Mouse (Mus musculus): ENCODE data around the gene Sin3a. TPM values are rescaled to one million over a fixed set of nuclear protein-coding genes. Genes with fewer than 3 reads are reported as not detected.

Sin3a gene
- polyA plus RNA-seq, 1 experiment from 2014 or later, result 26.5 TPM

GRCm38 (mm10) chr9:57074822-57075603, 3.2 kb downstream of the Sin3a start:
- 0 out of 2 replicates have a peak overlapping the region, but pooled peaks have one; percentile 31 for H3K9ac ChIP-seq
- ATAC-seq (ENCODE audit: insufficient number of reproducible peaks, low FRiP score, low TSS enrichment, low read depth), result no peak
- 6% methylated on average over 17 of the region's 17 CpGs for WGBS

DNA sequence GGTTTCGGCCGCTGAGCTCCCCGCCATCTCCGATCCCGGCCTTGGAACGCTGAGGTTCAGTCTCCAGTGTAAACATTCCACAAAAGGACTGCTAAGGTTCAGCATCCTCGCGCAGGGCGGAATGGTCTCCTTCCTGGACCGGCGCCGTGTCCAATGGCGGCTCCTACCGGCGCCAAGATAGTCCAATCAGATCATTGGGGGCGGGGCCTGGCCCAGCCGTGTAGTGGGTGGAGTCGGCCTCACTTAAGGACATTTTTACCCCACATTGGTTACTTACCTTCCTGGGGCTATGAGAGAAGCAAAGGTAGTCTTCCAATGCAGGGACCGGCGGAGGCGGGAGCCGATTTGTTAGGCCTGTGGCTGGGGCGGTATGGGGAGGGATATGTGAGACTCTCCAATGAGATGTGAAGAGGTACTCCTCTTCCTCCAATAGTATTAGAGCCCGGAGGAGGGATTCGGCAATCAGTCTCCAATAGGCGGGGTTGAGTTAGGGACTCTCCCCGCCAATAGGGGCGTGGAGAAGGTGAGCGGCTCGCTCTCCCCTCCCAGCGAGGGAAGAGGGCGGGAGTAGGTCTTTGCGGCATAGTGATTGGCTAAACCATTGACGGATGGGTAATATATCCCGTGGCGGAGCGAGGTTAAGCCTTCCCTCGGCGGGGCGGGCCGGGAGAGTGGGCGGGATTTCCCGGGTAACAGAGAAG, 4.0 kb downstream of the Sin3a start:
- peak; percentile 86 for ATAC-seq (ENCODE audit: insufficient number of reproducible peaks, low FRiP score, low TSS enrichment, low read depth)

More at GRCm38 (mm10) chr9:57074822-57075603, 3.2 kb downstream of the Sin3a start:
- no peaks in the 10 kb centered on the region for H3K27me3 ChIP-seq
- peak overlapping the region; percentile 100 for H3K27ac ChIP-seq
- peak overlapping the region; percentile 61 for H3K4me3 ChIP-seq
- peaks cover 30% of the 10 kb centered on the region for H3K4me1 ChIP-seq
- no peaks in the 10 kb centered on the region for H3K36me3 ChIP-seq
- H3K4me2 ChIP-seq, result peak overlapping the region; percentile 83
- no peaks in the 10 kb centered on the region for H3K9me3 ChIP-seq

DNA sequence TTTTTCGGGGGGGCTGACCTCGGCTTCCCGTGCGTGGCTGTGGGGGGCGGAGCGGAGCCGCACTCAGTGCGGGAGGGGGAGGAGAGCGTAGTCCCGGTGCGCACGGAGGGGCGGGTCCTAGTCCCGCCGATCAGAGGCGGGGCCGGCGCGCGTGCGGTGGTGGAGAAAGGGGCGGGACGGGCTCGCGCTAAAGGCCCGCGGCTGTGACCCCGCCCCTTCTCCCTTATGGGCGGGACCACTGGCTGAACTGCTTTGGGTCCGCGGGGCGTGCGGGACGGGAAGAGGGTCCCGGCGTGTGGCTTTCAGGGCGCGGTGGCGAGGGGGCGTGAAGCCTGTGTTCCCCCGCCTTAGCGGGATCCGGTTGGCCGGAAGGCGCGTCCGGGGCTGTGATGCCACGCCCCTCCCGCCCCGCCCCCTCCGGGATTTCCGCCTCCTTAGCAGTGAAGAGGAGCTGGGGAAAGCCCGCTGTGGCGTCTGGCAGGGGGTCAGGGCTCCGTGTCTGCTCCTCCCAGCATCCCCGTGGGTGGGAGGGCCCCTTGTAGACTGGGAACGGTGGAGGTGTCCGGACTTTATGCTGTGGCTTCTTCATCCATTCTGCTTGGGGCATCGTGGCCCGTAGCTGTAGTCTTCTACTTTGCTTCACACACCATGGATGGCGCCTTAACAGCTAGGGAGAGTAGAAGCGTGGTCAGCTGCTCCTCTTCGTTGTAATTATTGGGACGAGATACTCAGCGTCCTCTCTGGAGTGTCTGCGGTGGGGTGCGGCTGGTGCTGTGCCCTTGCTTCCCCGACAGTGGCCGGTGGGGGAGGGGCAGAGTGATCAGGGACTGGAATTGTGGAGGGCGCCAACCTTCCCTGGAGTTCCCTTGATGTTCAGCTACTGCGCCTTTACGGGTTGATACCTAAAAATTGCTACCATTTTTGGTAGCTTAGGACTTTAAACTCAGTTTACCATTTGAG, 5.1 kb downstream of the Sin3a start:
- Histone ChIP-seq H3K36me3 (no peaks in the 10 kb centered on the region), H3K27ac (peak overlapping the region; percentile 96), H3K4me2 (peak overlapping the region; percentile 81), H3K9ac (peak overlapping the region; percentile 54), H3K27me3 (no peaks in the 10 kb centered on the region), H3K4me3 (peak overlapping the region; percentile 61), H3K9me3 (no peaks in the 10 kb centered on the region), H3K4me1 (peaks cover 18% of the 10 kb centered on the region)
- peak; percentile 7 for ATAC-seq (ENCODE audit: insufficient number of reproducible peaks, low FRiP score, low TSS enrichment, low read depth)
- 1% methylated on average over 48 of the region's 72 CpGs for WGBS

More for the DNA sequence above, 4.0 kb downstream of the Sin3a start:
- 0 out of 2 replicates have a peak overlapping the region, but pooled peaks have one; percentile 54 for H3K9ac ChIP-seq
- peaks cover 25% of the 10 kb centered on the region for H3K4me1 ChIP-seq
- H3K9me3 ChIP-seq, result no peaks in the 10 kb centered on the region
- peak overlapping the region; percentile 100 for H3K27ac ChIP-seq
- H3K27me3 ChIP-seq, result no peaks in the 10 kb centered on the region
- peak overlapping the region; percentile 83 for H3K4me2 ChIP-seq
- under 1% methylated on average over 43 of the region's 43 CpGs for WGBS
- H3K4me3 ChIP-seq, result peak overlapping the region; percentile 61
- H3K36me3 ChIP-seq, result no peaks in the 10 kb centered on the region

- Histone ChIP-seq H3K9ac (no peak overlapping the region), H3K27ac (no peak overlapping the region), H3K4me3 (no peak overlapping the region), H3K27me3 (no peaks in the 10 kb centered on the region), H3K9me3 (no peaks in the 10 kb centered on the region), H3K4me1 (peaks cover 3% of the 10 kb centered on the region; the same call in 1 of the 2 replicates), H3K4me2 (no peak overlapping the region), H3K36me3 (peaks cover 16% of the 10 kb centered on the region; the same call in 1 of the 2 replicates)
- no peak for ATAC-seq (ENCODE audit: insufficient number of reproducible peaks, low FRiP score, low TSS enrichment, low read depth)
- 76% methylated on average over 3 of the region's 3 CpGs for WGBS
Measured at GRCm38 (mm10) chr9:57082236-57082635, 10.4 kb downstream of the Sin3a start.

- no peak overlapping the region for H3K4me3 ChIP-seq
- 90% methylated on average over 13 of the region's 13 CpGs for WGBS
Measured at GRCm38 (mm10) chr9:57117261-57117755, 45.5 kb downstream of the Sin3a start.

GRCm38 (mm10) chr9:57129641-57130040, 57.8 kb downstream of the Sin3a start:
- Histone ChIP-seq H3K9me3 (no peaks in the 10 kb centered on the region), H3K27me3 (no peaks in the 10 kb centered on the region), H3K9ac (no peak overlapping the region), H3K4me2 (peak overlapping the region; percentile 83; the same call in 1 of the 2 replicates), H3K27ac (no peak overlapping the region), H3K36me3 (peaks cover 48% of the 10 kb centered on the region), H3K4me3 (peak overlapping the region; percentile 75; the same call in 1 of the 2 replicates), H3K4me1 (peaks cover 12% of the 10 kb centered on the region)
- ATAC-seq (ENCODE audit: insufficient number of reproducible peaks, low FRiP score, low TSS enrichment, low read depth), result no peak

More at GRCm38 (mm10) chr9:57117261-57117755, 45.5 kb downstream of the Sin3a start:
- H3K9ac ChIP-seq, result no peak overlapping the region
- no peak overlapping the region for H3K4me2 ChIP-seq
- H3K9me3 ChIP-seq, result no peaks in the 10 kb centered on the region
- no peaks in the 10 kb centered on the region for H3K27me3 ChIP-seq
- peaks cover 82% of the 10 kb centered on the region for H3K36me3 ChIP-seq
- H3K27ac ChIP-seq, result no peak overlapping the region
- H3K4me1 ChIP-seq, result no peaks in the 10 kb centered on the region
- no peak for ATAC-seq (ENCODE audit: insufficient number of reproducible peaks, low FRiP score, low TSS enrichment, low read depth)

- H3K4me3 ChIP-seq, result peak within 1 kb of the TSS; percentile 75
- H3K4me2 ChIP-seq, result peak within 1 kb of the TSS; percentile 83
- no peaks in the 10 kb centered on the region for H3K9me3 ChIP-seq
- H3K27ac ChIP-seq, result peak within 1 kb of the TSS; percentile 96
- H3K9ac ChIP-seq, result peak within 1 kb of the TSS; percentile 58
- under 1% methylated on average over 58 of the region's 58 CpGs for whole genome bisulfite sequencing
- peaks cover 49% of the 10 kb centered on the region for H3K36me3 ChIP-seq
- peaks cover 12% of the 10 kb centered on the region for H3K4me1 ChIP-seq
- no peaks in the 10 kb centered on the region for H3K27me3 ChIP-seq
- ATAC-seq (ENCODE audit: insufficient number of reproducible peaks, low FRiP score, low TSS enrichment, low read depth), result peak; percentile 89
Measured at GRCm38 (mm10) chr9:57130577-57131433, 59.0 kb downstream of the Sin3a start, which contains the start of gene Man2c1. Gene Man2c1 (plus strand): TSS chr9:57130690.

DNA sequence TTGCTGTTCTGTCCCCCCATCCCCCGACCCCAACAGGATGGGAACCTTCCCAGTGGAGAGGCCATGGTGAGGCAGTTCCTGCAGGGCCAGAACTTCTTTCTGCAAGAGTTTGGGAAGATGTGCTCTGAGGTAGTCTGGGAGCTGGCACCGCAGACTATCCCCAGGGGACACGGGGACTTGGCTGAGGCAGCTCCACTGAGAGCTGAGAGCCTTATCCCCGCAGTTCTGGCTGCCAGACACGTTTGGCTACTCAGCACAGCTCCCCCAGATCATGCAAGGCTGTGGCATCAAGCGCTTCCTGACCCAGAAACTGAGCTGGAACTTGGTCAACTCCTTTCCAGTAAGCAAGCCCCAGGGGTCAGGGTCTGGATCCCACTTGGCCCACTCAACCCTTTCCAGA, 65.4 kb downstream of the Sin3a start:
- Histone ChIP-seq H3K4me3 (no peak overlapping the region), H3K9ac (no peak overlapping the region), H3K27me3 (no peaks in the 10 kb centered on the region), H3K4me1 (no peaks in the 10 kb centered on the region), H3K9me3 (no peaks in the 10 kb centered on the region), H3K4me2 (no peak overlapping the region), H3K27ac (no peak overlapping the region), H3K36me3 (peaks cover 81% of the 10 kb centered on the region)
- 88% methylated on average over 6 of the region's 6 CpGs for WGBS
- no peak for ATAC-seq (ENCODE audit: insufficient number of reproducible peaks, low FRiP score, low TSS enrichment, low read depth)

DNA sequence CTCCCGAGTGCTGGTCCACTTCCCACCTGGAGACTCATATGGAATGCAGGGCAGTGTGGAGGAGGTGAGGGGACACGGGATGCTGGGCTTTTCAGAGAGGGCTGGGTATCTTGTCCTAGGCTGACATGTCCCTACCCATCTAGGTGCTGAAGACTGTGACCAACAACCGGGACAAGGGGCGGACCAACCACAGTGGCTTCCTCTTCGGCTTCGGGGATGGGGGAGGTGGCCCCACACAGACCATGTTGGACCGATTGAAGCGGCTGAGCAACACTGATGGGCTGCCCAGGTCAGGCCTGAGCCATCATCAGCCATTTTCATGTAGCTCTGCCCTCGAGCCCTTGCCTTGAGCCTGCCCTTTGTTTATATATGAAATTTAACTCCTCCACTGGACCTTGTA, 65.9 kb downstream of the Sin3a start:
- no peak overlapping the region for H3K4me2 ChIP-seq
- H3K9me3 ChIP-seq, result no peaks in the 10 kb centered on the region
- H3K36me3 ChIP-seq, result peaks cover 86% of the 10 kb centered on the region
- no peaks in the 10 kb centered on the region for H3K4me1 ChIP-seq
- no peaks in the 10 kb centered on the region for H3K27me3 ChIP-seq
- H3K27ac ChIP-seq, result no peak overlapping the region
- whole genome bisulfite sequencing, result 88% methylated on average over 9 of the region's 9 CpGs
- no peak overlapping the region for H3K9ac ChIP-seq
- ATAC-seq (ENCODE audit: insufficient number of reproducible peaks, low FRiP score, low TSS enrichment, low read depth), result no peak
- no peak overlapping the region for H3K4me3 ChIP-seq

- H3K9me3 ChIP-seq, result no peaks in the 10 kb centered on the region
- H3K4me1 ChIP-seq, result no peaks in the 10 kb centered on the region
- WGBS, result 88% methylated on average over 6 of the region's 6 CpGs
- no peak for ATAC-seq (ENCODE audit: insufficient number of reproducible peaks, low FRiP score, low TSS enrichment, low read depth)
- H3K4me3 ChIP-seq, result no peak overlapping the region
- no peak overlapping the region for H3K27ac ChIP-seq
- H3K4me2 ChIP-seq, result no peak overlapping the region
- H3K27me3 ChIP-seq, result no peaks in the 10 kb centered on the region
- peaks cover 91% of the 10 kb centered on the region for H3K36me3 ChIP-seq
- H3K9ac ChIP-seq, result no peak overlapping the region
Measured at GRCm38 (mm10) chr9:57138507-57138906, 66.7 kb downstream of the Sin3a start.

Data from limb, embryonic 15.5 days (tissue).